Mouse (Mus musculus) adrenal gland, adult (tissue): ENCODE results near the gene Gpsm3.
A peak's percentile ranks its signal among the peaks of the same experiment; 100 is the strongest.

Experiments used
- DNase-seq, 2 experiments: peaks; one replicate each; pipeline ENCODE4 v3.0.0; 2022 to 2023; ENCODE audit warnings: low spot score in 1 of 2; ENCODE audit not compliant: inconsistent age in 2 of 2

Gpsm3 gene

DNA sequence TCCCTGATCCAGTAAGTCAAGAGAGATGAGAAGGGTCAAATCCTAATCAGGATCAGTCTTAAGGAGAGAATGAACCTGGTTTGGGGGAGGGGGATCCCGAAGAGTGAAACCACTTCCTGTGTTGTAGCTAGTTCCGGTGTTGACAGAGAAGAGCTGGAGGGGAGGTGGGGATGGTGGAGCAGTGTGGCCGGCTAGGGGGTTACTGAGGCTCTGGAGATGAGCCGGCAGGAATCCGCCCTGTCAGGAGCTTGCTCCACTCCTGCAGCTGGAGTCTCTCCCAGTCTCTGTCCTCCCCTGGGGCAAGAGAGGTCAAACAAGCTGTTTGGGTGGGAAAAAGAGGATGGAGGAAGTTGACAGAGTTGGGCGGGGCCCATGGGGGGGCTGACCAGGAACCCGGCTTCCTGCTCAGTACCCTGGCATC is at the start of gene Gpsm3:
TSS of gene Gpsm3 (plus strand) at position 126 of the 421 bp plus-strand sequence.
- DNase-seq, result peak; percentile 54 to 74

DNA sequence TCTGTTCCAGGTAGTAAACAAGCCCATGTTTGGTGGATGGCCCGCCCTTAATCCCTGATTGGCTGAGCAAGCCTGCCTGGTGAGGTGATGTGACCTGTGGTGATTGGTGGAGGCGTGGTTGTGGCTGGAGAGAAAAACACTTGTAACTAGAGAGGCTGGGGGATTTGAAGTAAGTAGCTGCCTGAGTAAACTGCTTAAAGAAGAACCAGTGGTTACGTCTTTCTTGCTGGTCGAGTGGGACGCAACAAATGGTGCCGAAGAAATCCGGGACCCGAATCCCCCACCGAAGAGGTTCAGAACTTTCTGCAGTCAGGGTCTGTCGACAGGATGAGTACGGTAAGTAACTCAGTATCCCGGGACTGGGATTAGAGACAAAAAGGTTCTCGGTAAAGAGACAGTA is 46.0 kb upstream of the Gpsm3 start:
- DNase-seq, result peak in 1 of 2 experiments; percentile 14

DNA sequence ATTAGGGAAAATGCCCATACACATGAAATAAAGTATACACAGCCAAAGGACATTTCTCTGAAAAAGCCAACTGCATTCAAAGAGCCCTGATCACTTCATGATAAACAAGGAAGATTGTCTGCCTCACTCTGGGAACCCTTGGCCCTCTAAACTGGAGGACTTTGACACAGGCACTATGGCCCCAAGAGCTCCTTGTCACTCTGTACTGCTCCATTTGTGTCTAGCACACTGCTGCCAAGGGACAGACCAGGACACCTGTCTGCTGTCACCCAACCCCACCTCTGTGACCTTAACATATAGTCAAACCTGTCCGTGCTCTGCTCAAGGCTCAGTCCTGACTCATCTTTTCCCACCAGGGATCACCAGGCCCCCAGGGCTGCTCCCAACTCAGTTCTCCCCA is 42.8 kb upstream of the Gpsm3 start:
- no peak for DNase-seq

DNA sequence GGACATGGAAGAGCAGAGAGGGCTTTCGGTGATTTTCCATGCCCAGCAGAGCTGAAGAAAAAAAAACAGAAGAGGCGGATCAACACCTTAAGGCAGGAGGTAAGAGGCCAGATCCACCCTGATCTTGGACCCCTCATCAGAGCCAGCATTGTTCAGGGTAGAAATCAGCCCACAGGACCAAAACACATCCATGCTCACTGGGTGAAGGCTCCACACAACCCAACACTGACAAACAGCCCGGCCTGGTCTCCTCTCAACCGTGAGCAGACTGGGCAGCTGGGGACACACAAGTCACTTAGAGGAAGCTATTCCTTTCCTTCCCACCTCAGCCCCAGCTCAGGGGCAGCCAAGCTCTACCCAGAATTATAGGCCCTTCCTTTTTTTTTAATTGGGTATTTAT is 42.0 kb upstream of the Gpsm3 start:
- no peak for DNase-seq

DNA sequence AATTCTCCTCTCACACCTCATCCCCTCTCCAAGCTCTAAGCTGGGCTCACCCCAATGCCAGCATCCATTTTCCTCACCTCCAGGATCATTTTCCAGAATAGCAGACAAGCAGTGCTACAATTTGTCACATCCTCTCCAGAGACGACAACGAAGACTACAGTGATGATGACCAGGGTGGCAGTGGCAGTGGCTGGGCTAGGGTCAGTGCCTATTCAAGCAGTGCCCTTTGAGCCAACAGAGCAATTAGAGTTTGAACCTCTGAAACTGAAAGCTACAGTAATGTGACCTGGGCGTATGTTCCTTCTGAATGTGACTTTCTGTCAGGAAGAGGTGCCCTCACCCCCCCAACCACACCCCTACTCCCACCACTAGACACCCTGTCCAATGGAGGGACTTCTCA is 40.5 kb upstream of the Gpsm3 start:
- no peak for DNase-seq

DNA sequence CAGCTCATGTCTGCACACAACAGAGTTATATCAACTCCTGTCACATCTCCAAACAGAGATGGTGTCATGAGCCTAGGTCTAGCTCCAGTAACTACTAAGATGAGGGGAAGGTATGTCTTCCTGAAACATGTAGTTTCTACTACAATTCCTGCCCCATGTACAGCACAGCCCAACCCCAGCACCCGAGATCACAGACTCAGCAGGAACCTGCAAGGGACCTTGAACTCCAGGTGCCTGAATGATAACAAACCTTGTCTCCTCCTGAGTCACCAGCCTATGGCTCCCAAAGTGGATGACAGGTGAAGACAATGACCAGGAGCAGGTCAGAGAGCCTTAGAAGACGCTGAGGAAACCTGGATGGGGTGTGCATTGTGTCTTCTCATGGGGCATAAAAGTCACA is 39.8 kb upstream of the Gpsm3 start:
- no peak for DNase-seq

DNA sequence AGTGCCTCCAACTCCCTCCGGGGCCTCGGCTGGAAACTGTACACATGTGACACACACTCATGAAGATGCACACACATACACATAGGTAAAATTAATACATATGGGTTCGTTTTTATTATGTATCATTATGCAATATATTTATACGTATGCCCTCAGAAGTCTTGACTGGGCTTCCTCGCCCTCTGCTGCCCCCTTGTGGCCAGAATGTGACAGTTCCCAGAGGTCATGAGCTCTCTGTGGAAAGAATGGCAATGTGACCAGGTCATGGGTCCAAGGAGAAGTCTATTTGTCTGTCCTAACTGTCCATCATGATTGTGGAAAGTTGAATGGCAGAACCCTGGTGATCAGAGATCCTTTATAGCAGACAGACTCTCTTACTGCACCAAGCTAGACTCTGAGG is 34.1 kb upstream of the Gpsm3 start:
- peak; percentile 78 to 94 for DNase-seq

DNA sequence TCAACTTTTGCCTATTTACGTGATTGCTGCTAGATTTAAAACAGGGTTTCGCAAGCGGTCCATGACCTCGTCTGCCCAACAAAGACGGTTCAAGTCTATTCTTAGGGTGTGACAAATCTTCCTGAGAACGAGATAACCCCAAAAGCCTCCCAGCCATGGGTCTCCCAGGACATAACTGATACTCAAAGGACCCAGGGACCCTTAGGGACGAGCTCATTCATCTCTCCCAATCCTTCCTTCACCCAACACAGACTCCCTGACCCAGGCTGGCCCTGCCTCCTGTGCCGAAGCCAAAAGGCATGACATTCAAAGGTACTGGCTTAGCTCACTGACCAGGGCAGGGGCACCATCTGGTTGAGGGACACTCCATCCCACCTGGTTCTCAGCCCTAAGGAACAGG is 33.2 kb upstream of the Gpsm3 start:
- peak in 1 of 2 experiments; percentile 63 for DNase-seq

DNA sequence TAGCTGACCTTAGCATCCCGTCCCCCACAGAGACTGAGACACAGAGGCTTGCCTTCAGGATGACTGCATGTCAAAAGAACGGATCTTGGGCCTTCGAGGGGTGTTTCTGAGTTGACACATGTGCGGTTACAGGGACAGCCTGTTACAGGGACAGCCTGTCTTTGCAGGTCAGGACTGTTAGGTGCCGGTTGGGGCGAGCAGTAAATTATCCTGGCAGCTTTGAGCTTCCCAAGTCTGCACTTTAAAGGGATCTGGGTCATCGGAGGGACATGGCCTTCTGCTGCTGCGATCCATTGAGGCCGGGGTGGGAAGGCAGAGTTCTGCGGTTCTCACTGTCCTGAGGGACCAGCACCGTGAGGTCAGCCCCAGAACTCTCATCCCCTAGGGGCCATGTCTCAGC is 32.2 kb upstream of the Gpsm3 start:
- peak; percentile 33 to 68 for DNase-seq

DNA sequence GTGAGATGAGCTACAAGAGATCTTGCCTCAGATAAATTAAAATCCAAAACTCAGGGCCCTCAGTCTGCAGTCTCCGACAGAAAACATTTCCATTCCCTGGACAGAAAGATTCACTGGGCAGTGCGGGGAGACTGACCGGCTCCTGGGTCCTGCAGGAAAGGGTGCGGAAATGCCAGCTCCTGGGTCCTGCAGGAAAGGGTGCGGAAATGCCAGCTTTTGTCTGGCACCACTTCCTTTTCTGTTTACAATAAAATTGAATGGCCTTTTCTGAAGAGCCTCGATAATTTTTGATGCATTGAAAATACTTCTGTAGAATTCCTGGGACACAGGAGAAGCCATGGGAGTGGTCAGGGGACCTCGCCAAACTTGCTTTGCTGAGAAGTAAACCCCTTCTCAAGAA is 30.5 kb upstream of the Gpsm3 start:
- DNase-seq, result no peak

DNA sequence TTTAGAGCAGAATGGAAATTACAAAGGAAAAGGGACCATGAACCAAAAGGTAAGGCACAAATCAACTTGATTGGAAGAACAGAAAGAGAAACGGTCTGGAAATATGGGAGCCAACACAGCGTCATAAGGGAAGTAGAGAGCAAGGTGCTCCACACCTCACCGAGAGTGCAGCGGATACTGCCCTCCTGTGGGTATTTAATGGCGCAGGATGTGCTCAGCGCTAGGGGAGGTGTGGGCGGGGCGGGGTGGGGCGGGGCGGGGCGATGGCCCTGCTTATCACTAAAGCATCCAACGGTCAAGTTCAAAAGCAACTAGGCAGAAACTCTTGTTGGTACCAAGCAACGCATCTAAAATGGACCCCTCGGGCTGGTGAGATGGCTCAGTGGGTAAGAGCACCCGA is 29.7 kb upstream of the Gpsm3 start:
- no peak for DNase-seq

DNA sequence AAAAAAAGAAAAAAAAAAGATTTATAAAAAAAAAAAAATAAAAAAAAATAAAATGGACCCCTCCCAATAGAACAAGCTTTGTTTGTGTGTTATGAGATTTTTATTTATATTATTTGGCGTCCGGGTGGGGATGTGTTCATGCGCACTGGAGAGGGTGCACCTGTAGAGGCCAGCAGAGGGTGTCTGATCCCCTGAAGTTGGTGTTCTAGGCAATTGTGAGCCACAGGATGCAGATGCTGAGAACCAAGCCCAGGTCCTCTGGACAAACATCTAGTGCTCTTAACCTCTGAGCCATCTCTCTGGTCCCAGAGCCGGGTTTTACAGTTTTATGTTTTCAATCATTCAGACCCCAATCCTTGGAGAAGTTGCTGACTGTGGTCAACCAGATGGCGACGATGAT is 29.2 kb upstream of the Gpsm3 start:
- DNase-seq, result no peak

DNA sequence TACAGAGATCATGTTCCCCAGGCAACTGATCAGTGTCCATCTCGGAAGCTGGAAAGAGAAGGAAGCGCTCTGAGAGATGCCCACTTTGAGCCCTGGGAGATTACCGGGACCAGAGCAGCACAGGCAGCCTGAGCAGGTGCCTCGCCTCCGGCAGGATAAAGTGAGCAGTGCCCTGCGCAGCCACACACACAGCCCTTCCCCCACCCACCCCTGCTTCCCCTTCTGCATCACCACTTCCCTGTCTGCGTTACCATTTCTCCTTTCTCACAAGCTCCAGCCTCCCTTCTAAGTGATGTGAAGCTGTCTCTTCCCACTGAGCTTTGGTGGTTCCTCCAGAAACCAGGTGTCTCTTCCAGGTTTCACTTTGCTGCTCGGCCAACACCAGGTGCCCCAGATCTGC is 28.4 kb upstream of the Gpsm3 start:
- DNase-seq, result no peak

DNA sequence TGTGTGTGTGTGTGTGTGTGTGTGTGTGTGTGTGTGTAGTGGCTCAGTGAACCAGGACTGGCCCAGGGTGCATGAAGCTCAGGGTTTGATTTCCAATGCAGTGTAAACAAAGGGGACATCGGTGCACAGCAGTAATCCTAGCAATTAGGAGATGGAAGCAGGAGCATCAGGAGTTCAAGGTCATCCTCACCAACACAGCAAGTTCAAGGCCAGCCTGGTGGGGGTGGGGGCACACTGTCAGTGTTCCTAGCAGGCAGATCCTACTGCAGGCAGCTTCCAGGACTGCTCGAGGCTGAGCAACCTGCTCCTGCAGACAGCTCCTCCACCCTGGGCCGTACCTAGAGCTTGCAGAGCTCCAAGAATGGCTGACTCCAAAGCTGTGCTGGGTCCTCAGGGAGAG is 27.0 kb upstream of the Gpsm3 start:
- no peak for DNase-seq

DNA sequence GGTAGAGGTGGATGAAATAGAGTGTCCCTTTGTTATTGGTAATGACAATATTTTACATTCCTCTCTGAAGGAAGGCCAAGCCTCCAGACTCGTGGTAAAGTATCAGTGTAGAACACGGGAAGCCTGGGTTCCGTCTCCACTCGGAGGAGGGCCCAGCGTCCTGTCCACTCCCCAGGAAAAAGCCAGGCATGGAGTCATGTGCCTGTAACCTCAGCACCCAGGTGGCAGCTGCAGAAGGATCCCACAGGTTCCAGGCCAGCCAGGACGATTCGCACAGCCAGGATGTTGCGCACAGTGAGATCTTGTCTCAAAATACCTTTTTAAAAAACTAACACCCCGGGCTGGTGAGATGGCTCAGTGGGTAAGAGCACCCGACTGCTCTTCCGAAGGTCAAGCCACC is 26.3 kb upstream of the Gpsm3 start:
- DNase-seq, result no peak

DNA sequence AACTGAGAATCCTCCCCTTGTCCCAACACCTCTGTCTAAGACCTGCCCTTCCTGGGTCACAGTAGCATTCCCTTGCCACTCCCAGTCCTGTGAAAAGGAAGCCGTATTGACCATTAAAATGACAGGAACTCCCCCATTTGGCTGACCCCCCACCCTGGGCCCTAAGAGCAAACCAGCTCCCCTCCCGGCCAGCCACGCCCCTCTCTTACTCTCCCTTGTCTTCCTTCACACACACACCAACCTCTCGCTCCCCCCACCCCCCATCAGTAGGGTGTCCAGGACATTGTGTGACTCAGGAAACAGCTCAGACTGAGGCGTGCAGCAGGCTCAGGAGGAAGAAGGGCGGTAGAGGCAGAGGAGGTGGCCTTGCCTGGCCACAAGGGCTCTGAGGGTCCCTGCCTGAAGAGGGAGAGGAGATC is 25.6 kb upstream of the Gpsm3 start, which contains the start of gene Notch4:
TSS of gene Notch4 (plus strand) at position 266 of the 419 bp plus-strand sequence.
- peak; percentile 69 to 70 for DNase-seq

DNA sequence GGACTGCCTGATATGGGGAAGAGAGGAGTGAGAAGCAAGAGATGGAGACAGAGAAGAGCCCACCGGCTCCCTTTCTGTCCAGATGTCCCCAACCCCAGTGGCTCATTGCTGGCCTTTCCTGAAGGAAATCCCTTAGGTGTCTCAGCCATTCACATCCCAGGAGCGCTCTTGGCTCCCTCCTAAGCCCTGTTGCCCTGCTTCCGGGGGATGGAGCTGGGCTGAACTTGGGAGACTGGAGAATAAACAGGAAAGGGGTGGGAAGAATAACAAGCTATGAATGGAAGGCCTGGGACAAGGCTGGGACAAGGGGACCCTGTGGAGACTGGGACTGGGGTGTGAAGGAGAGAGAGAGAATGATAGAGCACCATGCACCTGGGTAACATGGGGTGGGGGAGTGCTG is 24.8 kb upstream of the Gpsm3 start:
- peak; percentile 44 to 65 for DNase-seq

DNA sequence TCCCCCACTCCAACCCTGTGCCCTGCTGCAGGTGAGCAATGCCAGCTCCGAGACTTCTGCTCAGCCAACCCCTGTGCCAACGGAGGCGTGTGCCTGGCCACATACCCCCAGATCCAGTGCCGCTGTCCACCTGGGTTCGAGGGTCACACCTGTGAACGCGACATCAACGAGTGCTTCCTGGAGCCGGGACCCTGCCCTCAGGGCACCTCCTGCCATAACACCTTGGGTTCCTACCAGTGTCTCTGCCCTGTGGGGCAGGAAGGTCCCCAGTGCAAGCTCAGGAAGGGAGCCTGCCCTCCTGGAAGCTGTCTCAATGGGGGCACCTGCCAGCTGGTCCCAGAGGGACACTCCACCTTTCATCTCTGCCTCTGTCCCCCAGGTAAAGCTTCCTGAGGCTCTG is 22.3 kb upstream of the Gpsm3 start:
- DNase-seq, result no peak

DNA sequence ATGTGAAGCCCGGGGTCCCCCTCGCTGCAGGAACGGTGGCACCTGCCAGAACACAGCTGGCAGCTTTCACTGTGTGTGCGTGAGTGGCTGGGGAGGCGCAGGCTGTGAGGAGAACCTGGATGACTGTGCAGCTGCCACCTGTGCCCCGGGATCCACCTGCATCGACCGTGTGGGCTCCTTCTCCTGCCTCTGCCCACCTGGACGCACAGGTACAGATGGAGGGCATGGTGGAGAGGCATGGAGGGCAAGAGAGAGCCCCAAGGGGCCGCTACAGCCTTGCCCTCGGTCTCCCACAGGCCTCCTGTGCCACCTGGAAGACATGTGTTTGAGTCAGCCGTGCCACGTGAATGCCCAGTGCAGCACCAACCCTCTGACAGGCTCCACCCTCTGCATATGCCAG is 21.2 kb upstream of the Gpsm3 start:
- no peak for DNase-seq

DNA sequence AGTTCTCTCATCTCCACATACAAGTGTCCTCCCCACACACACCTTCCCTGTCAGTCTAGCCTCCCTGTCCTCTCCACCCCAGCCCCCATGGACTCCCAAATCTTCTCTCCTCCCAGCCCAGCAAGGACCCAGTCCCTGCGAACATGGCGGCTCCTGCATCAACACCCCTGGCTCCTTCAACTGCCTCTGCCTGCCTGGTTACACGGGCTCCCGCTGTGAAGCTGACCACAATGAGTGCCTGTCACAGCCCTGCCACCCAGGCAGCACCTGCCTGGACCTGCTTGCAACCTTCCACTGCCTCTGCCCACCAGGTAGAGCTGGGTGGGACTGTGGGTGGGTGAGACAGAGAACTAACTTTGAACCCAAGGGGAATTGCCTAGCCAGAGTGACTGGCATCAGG is 19.7 kb upstream of the Gpsm3 start:
- DNase-seq, result no peak

DNA sequence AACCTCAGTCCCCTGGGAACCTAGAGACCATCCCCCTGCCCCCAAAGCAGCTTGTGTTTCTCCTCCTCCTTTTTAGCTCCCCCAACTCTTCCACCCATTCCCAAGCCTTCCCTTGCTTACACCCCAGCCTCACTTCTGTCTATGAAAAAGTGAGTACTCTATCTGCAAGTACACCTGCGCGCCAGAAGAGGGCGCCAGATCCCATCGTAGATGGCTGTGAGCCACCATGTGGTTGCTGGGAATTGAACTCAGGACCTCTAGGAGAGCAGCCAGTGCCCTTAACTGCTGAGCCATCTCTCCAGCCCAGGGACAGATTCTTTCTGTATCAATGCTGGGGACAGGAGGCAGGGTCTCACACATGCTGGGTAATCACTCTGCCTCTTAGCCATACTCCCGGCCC is 17.7 kb upstream of the Gpsm3 start:
- peak in 1 of 2 experiments; percentile 43 for DNase-seq

DNA sequence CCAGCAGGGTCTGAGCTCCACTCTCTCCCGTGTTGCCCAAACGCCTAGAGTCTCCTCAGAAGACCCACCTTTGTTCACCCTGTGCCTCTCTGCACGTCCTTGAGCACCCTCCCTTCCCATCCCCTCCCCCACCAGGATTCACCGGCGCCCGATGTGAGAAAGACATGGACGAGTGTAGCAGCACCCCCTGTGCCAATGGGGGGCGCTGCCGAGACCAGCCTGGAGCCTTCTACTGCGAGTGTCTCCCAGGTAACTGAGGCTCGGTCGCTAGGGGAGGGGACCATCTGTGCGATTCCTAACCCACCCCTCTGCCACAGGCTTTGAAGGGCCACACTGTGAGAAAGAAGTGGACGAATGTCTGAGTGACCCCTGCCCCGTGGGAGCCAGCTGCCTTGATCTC is 17.2 kb upstream of the Gpsm3 start:
- no peak for DNase-seq

DNA sequence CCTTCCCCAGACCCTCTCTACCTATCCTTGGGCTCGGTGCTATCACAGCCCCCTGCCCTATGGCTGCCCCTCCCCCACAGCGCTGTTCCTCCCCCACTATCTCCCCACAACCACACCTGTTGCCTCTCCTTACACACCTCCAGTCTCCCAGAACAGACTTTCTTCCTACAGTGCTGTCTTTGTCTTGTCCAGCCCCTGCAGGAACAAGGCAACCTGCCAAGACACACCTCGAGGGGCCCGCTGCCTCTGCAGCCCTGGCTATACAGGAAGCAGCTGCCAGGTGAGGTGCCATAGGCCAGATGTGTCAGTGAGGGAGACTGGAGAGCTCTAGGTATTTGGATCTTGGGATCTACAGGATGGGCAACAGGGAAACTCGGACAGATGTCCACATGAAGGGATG is 13.0 kb upstream of the Gpsm3 start:
- DNase-seq, result no peak

DNA sequence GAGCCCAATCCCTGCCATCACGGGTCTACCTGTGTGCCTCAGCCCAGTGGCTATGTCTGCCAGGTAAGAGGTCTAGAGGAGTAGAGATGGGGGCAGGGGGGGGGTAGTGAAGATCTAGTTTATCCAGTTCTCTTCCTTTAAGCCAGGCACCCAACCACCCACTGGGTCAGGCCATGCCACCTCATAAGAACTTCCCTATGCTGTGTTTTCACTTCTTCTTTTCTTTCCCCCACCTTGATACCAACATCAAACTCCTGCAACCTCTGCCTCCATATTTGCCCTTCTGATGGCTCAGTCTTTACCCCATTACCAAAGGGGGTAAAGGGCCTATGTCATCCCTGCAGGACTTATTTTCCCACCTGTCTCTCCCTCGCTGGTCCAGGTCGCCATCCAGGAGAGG is 11.5 kb upstream of the Gpsm3 start:
- DNase-seq, result no peak
